Mouse (Mus musculus) thymus, postnatal 0 days (tissue): ENCODE measurements around the gene Pcolce2. TPM values are rescaled to one million over a fixed set of nuclear protein-coding genes. Genes with fewer than 3 reads are reported as not detected.

ENCODE experiments used
- DNase-seq: peaks from one replicate; pipeline ENCODE4 v3.0.0-alpha.2; 2015; ENCODE audit warnings: low spot score
- polyA plus RNA-seq: library from polyadenylated mRNA; unstranded; fragments of >200 nt; fragmentation: Nextera tagmentation; extraction: Ambion mirVana; gene quantifications from 2 replicates; pipeline ENCODE4 v1.2.1, GENCODE M21; 2015

The Pcolce2 gene
- polyA plus RNA-seq, 1 experiment from 2014 or later, result 3.3 TPM

DNA sequence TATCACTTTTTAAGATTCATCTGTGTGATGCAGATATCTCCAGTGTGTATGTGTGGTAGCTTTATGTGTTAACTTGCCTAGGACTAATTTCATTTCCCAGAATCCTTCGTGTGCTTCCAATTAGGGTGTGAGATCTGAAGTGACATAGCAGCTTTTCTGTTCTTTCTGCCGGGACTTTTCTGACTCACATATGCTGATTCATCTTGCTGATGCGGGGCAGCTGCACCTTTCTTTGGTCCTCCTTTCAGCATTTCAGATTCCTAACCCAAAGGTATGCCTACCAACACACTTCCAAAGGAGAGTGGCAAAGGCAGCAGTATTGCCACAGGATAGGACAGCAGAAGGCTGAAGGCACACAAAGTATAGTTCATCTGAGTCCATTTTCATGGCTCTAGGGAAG, 66.7 kb downstream of the Pcolce2 start:
- DNase-seq, result no peak

GRCm38 (mm10) chr9:95705371-95705770, 68.0 kb downstream of the Pcolce2 start:
- DNase-seq, result no peak

GRCm38 (mm10) chr9:95708943-95709342, 71.5 kb downstream of the Pcolce2 start:
- no peak for DNase-seq

DNA sequence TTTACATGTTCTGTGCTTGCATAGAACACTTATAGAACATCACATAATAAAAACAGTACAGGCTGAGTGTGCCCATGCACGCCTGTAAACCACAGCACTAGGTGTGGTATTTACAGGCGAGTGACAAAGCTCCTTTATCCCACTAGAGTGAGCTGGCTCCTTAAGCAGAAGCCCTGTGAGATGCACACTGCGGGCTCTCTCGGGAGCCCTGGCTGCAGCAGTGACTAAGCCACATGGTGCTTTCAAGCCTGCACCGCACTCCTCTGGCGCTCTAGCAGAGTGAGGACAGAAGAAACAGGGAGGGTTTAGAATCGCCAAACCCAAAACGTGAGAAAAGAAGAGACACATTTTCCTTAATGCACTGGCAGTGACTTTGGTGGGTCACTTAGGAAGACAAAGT, 75.2 kb downstream of the Pcolce2 start:
- DNase-seq, result no peak

- DNase-seq, result no peak
These were observed 98.8 kb downstream of the Pcolce2 start for GRCm38 (mm10) chr9:95736238-95736637.

DNA sequence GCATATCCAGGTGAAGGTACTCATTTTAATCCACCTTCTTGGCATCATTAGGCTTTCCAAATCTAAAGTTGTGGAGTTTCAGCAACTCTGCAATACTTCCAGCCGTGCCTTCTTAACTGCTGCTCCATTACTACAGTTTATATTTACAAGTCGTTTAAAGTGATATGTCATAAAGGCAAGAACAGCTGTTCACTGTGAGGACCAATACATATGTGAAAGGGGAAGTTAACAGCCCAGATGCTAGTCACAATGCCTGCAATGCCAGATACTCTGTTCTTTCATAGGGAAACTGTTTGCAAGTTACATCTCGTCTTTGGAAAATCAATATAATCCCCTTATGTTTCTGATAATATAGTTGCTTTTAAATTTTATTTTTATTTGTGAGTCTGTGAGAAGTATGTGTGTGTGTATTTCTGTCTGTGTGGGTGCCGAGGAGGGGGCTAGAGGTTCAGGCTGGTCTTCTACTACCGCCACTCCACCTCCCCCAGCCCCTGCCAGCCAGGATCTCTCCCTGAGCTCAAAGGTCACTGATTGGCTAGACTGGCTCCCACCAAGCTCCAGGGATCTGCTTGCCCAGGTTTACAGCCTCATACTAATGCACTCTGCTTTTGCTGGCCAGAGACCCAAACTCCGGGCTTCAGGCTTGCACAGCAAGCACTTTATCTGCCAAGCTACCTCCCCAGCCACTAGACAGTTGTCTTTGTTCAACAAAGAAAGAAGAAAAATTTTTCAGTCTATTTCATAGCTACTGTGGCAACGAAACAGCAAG, 107.6 kb downstream of the Pcolce2 start:
- no peak for DNase-seq

GRCm38 (mm10) chr9:95747298-95747697, 109.9 kb downstream of the Pcolce2 start:
- DNase-seq, result no peak

Other genes starting within 250 kb of the Pcolce2 start
- gene Chst2, start 230.9 kb upstream of the Pcolce2 start, polyA plus RNA-seq, result 0.91 and 1.0 TPM in 2 replicates
- gene U2surp, start 125.6 kb upstream of the Pcolce2 start, polyA plus RNA-seq, result 161 and 164 TPM in 2 replicates
- gene Paqr9, start 77.9 kb upstream of the Pcolce2 start, polyA plus RNA-seq, result 0.03 and 0.04 TPM in 2 replicates
- 1.0 and 1.1 TPM in 2 replicates for gene Trpc1, start 112.8 kb downstream of the Pcolce2 start, polyA plus RNA-seq
- 12.6 and 12.9 TPM in 2 replicates for gene Pls1, start 207.7 kb downstream of the Pcolce2 start, polyA plus RNA-seq
- 8.6 and 11.6 TPM in 2 replicates for gene Atr, start 220.0 kb downstream of the Pcolce2 start, polyA plus RNA-seq